Mouse (Mus musculus): Measurements from ENCODE around the gene Gm28048.

Gm28048 gene

GRCm38 (mm10) chr11:22981984-22982757 is at the start of gene Gm28048, which contains the start of gene Commd1:
Gm28048 (minus strand) TSS chr11:22982090.
Commd1 (minus strand) TSS chr11:22982382.
- DNase-seq (ENCODE audit: low spot score), result peak; percentile 92

GRCm38 (mm10) chr11:23029399-23029798 is 47.5 kb upstream of the Gm28048 start:
- no peak for DNase-seq (ENCODE audit: low spot score)

- no peak for DNase-seq (ENCODE audit: low spot score)
Observed at GRCm38 (mm10) chr11:23028957-23029356, 47.1 kb upstream of the Gm28048 start.

GRCm38 (mm10) chr11:23024169-23024568 is 42.3 kb upstream of the Gm28048 start:
- no peak for DNase-seq (ENCODE audit: low spot score)

- no peak for DNase-seq (ENCODE audit: low spot score)
Observed at GRCm38 (mm10) chr11:23023155-23023554, 41.3 kb upstream of the Gm28048 start.

GRCm38 (mm10) chr11:23020841-23021240 is 39.0 kb upstream of the Gm28048 start:
- no peak for DNase-seq (ENCODE audit: low spot score)

GRCm38 (mm10) chr11:23020116-23020770 is 38.4 kb upstream of the Gm28048 start:
- DNase-seq (ENCODE audit: low spot score), result no peak

- DNase-seq (ENCODE audit: low spot score), result no peak
Observed at GRCm38 (mm10) chr11:23017943-23018342, 36.1 kb upstream of the Gm28048 start.

GRCm38 (mm10) chr11:23014996-23015395 is 33.1 kb upstream of the Gm28048 start:
- no peak for DNase-seq (ENCODE audit: low spot score)

- no peak for DNase-seq (ENCODE audit: low spot score)
Observed at GRCm38 (mm10) chr11:23013580-23014294, 31.8 kb upstream of the Gm28048 start.

GRCm38 (mm10) chr11:23013096-23013495 is 31.2 kb upstream of the Gm28048 start:
- DNase-seq (ENCODE audit: low spot score), result no peak

- no peak for DNase-seq (ENCODE audit: low spot score)
Observed at GRCm38 (mm10) chr11:23008824-23009200, 26.9 kb upstream of the Gm28048 start.

GRCm38 (mm10) chr11:23008181-23008823 is 26.4 kb upstream of the Gm28048 start:
- peak; percentile 71 for DNase-seq (ENCODE audit: low spot score)

GRCm38 (mm10) chr11:23007481-23008180 is 25.7 kb upstream of the Gm28048 start, which contains the start of gene Fam161a:
Fam161a (plus strand) TSS chr11:23007531.
- DNase-seq (ENCODE audit: low spot score), result peak; percentile 78

GRCm38 (mm10) chr11:23007166-23007480 is 25.2 kb upstream of the Gm28048 start:
- no peak for DNase-seq (ENCODE audit: low spot score)

GRCm38 (mm10) chr11:23005276-23005675 is 23.4 kb upstream of the Gm28048 start:
- no peak for DNase-seq (ENCODE audit: low spot score)

GRCm38 (mm10) chr11:22998308-22998707 is 16.4 kb upstream of the Gm28048 start:
- no peak for DNase-seq (ENCODE audit: low spot score)

- no peak for DNase-seq (ENCODE audit: low spot score)
Observed at GRCm38 (mm10) chr11:22995461-22995860, 13.6 kb upstream of the Gm28048 start.

GRCm38 (mm10) chr11:22994271-22994670 is 12.4 kb upstream of the Gm28048 start:
- DNase-seq (ENCODE audit: low spot score), result no peak

- no peak for DNase-seq (ENCODE audit: low spot score)
Observed at GRCm38 (mm10) chr11:22991218-22991835, 9.4 kb upstream of the Gm28048 start.
